In the genomic region with DNA sequence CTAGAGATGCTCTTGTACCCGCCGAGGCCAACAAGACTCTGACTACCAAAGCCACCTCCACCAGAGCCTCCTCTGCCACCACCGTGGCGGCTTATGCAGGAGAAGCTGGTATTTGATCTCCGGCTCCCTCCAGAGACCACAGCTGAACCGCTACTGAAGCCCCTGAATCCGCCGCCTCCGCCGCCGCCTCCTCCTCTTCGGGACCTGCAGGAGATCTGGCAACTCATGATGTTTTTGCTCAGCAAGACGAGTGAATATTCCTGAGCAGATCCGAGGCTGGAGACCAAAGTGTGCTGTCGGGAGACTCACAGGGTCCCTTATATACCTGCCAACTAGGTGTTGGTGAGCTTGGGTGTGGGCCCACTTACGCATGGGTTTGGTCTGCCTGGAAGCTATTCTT, we compare ENCODE assay signal across 32 mouse cellular contexts. TPM values are rescaled to one million over a fixed set of nuclear protein-coding genes. Genes with fewer than 3 reads are reported as not detected.
A peak's percentile ranks its signal among the peaks of the same experiment; 100 is the strongest.
DNase-seq lines count a peak whose midpoint lies in the region; ATAC-seq and TF ChIP-seq lines count a peak whose summit lies in the region.
"Had no signal": no experiment of that assay in that cellular context is flagged by ENCODE, and none has a peak within 500 bp of the region (broad histone marks: within the 10 kb centered on the region; RNA-seq: fewer than 3 reads in every experiment).

A gene (minus strand): TSS at position 295 of the 400 bp plus-strand sequence.

- no peak within 1 kb of the TSS for H3K4me2 ChIP-seq in forebrain, postnatal 0 days (ENCODE audit: low read depth)
- no peak within 1 kb of the TSS for H3K4me2 ChIP-seq in stomach, postnatal 0 days (replicated peaks; ENCODE audit: low read depth)
- H3K4me2 ChIP-seq: forebrain, embryonic 13.5 days; heart, embryonic 12.5 days; heart, embryonic 15.5 days; hindbrain, embryonic 13.5 days had no signal

- H3K9ac ChIP-seq in ES-Bruce4 (ENCODE audit: low read depth, poor library complexity, severe bottlenecking) = no peak within 1 kb of the TSS
- H3K9ac ChIP-seq in forebrain, postnatal 0 days = no peak within 1 kb of the TSS
- no peak within 1 kb of the TSS for H3K9ac ChIP-seq in stomach, postnatal 0 days (ENCODE audit: low read length)
- H3K9ac ChIP-seq: forebrain, embryonic 13.5 days; heart, embryonic 12.5 days; heart, embryonic 15.5 days; hindbrain, embryonic 13.5 days had no signal

- no peak for TF ChIP-seq POLR2A in ES-Bruce4 (IDR thresholded peaks at IDR 0.05; ENCODE audit: insufficient read depth, low read length)

- no peaks in the 10 kb centered on the region for H3K27me3 ChIP-seq in ES-Bruce4 (ENCODE audit: control insufficient read depth, insufficient read depth, low read length, poor library complexity, severe bottlenecking)
- H3K27me3 ChIP-seq in forebrain, postnatal 0 days (ENCODE audit: insufficient read depth, low read length) = no peaks in the 10 kb centered on the region
- no peaks in the 10 kb centered on the region for H3K27me3 ChIP-seq in stomach, postnatal 0 days (ENCODE audit: control insufficient read depth, insufficient read depth, low read length)
- H3K27me3 ChIP-seq: forebrain, embryonic 13.5 days; hindbrain, embryonic 13.5 days had no signal

- no peak for DNase-seq in layer of hippocampus, adult 2 months (ENCODE audit: low spot score in 2 of 2)
- no peak for DNase-seq in layer of hippocampus, adult 9-10 months (ENCODE audit: low spot score)
- DNase-seq in ZHBTc4 (ENCODE audit: low read depth, low spot score) = peak; percentile 48
- no peak for DNase-seq in forebrain, postnatal 0 days
- no peak for DNase-seq in stomach, postnatal 0 days (ENCODE audit: low spot score)
- DNase-seq in right cerebral cortex, postnatal 4 days = no peak
- DNase-seq: adrenal gland, adult 8-10 months; adrenal gland, postnatal 36 days; B cell, adult 2 months; cerebellum, adult 18-20 months; cerebellum, adult 9-10 months; cerebellum, postnatal 14 days; gastrocnemius, adult 2 months; gastrocnemius, postnatal 14 days; heart, adult 18-20 months; heart, postnatal 10 days; heart, postnatal 36 days had no signal

- TF ChIP-seq CTCF in layer of hippocampus, adult 2 months (conservative IDR thresholded peaks at IDR 0.05) = no peak
- no peak for TF ChIP-seq CTCF in ES-Bruce4 (IDR thresholded peaks at IDR 0.05; ENCODE audit: low read depth, low read length)
- no peak for TF ChIP-seq CTCF in forebrain, postnatal 0 days (IDR thresholded peaks at IDR 0.05; ENCODE audit: low read depth)
- TF ChIP-seq CTCF in stomach, postnatal 0 days (IDR thresholded peaks at IDR 0.05; ENCODE audit: low read depth) = no peak

- H3K4me1 ChIP-seq in ES-Bruce4 (ENCODE audit: control insufficient read depth, insufficient read depth, low read length) = no peaks in the 10 kb centered on the region
- H3K4me1 ChIP-seq in forebrain, postnatal 0 days (ENCODE audit: insufficient read depth) = no peaks in the 10 kb centered on the region
- H3K4me1 ChIP-seq in stomach, postnatal 0 days (replicated peaks; ENCODE audit: control insufficient read depth, insufficient read depth) = no peaks in the 10 kb centered on the region
- H3K4me1 ChIP-seq: forebrain, embryonic 13.5 days; heart, embryonic 12.5 days; heart, embryonic 15.5 days; hindbrain, embryonic 10.5 days; hindbrain, embryonic 13.5 days had no signal

- H3K27ac ChIP-seq in layer of hippocampus, adult 2 months = peak within 1 kb of the TSS; percentile 76
- no peak within 1 kb of the TSS for H3K27ac ChIP-seq in ES-Bruce4 (ENCODE audit: insufficient read depth, low read length)
- H3K27ac ChIP-seq in forebrain, postnatal 0 days (ENCODE audit: low read depth, low read length) = no peak within 1 kb of the TSS
- no peak within 1 kb of the TSS for H3K27ac ChIP-seq in stomach, postnatal 0 days (replicated peaks)
- H3K27ac ChIP-seq: forebrain, embryonic 10.5 days; forebrain, embryonic 13.5 days; gastrocnemius, adult 2 months; heart, embryonic 15.5 days; hindbrain, embryonic 10.5 days; hindbrain, embryonic 13.5 days had no signal

- H3K9me3 ChIP-seq in ES-Bruce4 (replicated peaks; ENCODE audit: control insufficient read depth, insufficient read depth, low read length, poor library complexity, severe bottlenecking) = no peaks in the 10 kb centered on the region
- no peaks in the 10 kb centered on the region for H3K9me3 ChIP-seq in forebrain, postnatal 0 days (ENCODE audit: low read length)
- no peaks in the 10 kb centered on the region for H3K9me3 ChIP-seq in stomach, postnatal 0 days (ENCODE audit: control insufficient read depth, low read length)
- H3K9me3 ChIP-seq: forebrain, embryonic 10.5 days; forebrain, embryonic 13.5 days; heart, embryonic 12.5 days; heart, embryonic 15.5 days; hindbrain, embryonic 10.5 days; hindbrain, embryonic 13.5 days had no signal

- no peak for ATAC-seq in forebrain, postnatal 0 days
- no peak for ATAC-seq in stomach, postnatal 0 days (ENCODE audit: low FRiP score, low TSS enrichment)
- ATAC-seq: activated CD4-positive, CD25-positive, alpha-beta regulatory T cell, adult 4 months; forebrain, embryonic 13.5 days; forebrain, embryonic 16.5 days; hindbrain, embryonic 16.5 days had no signal

- no peaks in the 10 kb centered on the region for H3K36me3 ChIP-seq in ES-Bruce4 (ENCODE audit: control insufficient read depth, insufficient read depth, low read length, poor library complexity, severe bottlenecking)
- no peaks in the 10 kb centered on the region for H3K36me3 ChIP-seq in forebrain, postnatal 0 days (ENCODE audit: insufficient read depth)
- H3K36me3 ChIP-seq in stomach, postnatal 0 days (ENCODE audit: control insufficient read depth, insufficient read depth, low read length) = no peaks in the 10 kb centered on the region
- H3K36me3 ChIP-seq: forebrain, embryonic 10.5 days; heart, embryonic 12.5 days; heart, embryonic 15.5 days; hindbrain, embryonic 10.5 days; hindbrain, embryonic 13.5 days had no signal

- H3K4me3 ChIP-seq in layer of hippocampus, adult 2 months = peak within 1 kb of the TSS; percentile 36
- H3K4me3 ChIP-seq in ES-Bruce4 (ENCODE audit: low read depth, low read length) = peak within 1 kb of the TSS; percentile 12
- no peak within 1 kb of the TSS for H3K4me3 ChIP-seq in forebrain, postnatal 0 days (ENCODE audit: low read depth, low read length)
- H3K4me3 ChIP-seq in stomach, postnatal 0 days (ENCODE audit: low read depth, low read length) = no peak within 1 kb of the TSS
- H3K4me3 ChIP-seq: forebrain, embryonic 10.5 days; forebrain, embryonic 13.5 days; gastrocnemius, adult 2 months; heart, embryonic 12.5 days; heart, embryonic 15.5 days; hindbrain, embryonic 10.5 days; hindbrain, embryonic 13.5 days had no signal

- no peak for TF ChIP-seq EP300 in ES-Bruce4 (IDR thresholded peaks at IDR 0.05; ENCODE audit: insufficient read depth, low read depth, low read length)
- TF ChIP-seq EP300 in stomach, postnatal 0 days (optimal IDR thresholded peaks at IDR 0.05) = no peak

- 89% methylated on average over 16 of the region's 16 CpGs for WGBS in forebrain, postnatal 0 days
- 71% methylated on average over 16 of the region's 16 CpGs for WGBS in stomach, postnatal 0 days

RNA-seq across cellular contexts. Expression of the gene that starts here (rescaled TPM):
- total RNA-seq in layer of hippocampus, adult 2 months (2021) = 1 to 10 TPM; 7.0 to 8.0 TPM
- polyA plus RNA-seq in ES-Bruce4 (2011; ENCODE audit: insufficient read depth, insufficient read length, low read depth, missing spikeins) = not detected in 2 replicates
- total RNA-seq in forebrain, postnatal 0 days (2014; rRNA removed) = 0.15 and 0.29 TPM in 2 replicates
- 0.05 and 0.11 TPM in 2 replicates for polyA plus RNA-seq in forebrain, postnatal 0 days (2015; fragmentation: Nextera tagmentation; extraction: Ambion mirVana)
- not detected in 2 replicates for polyA plus RNA-seq in stomach, postnatal 0 days (2015; fragmentation: Nextera tagmentation; extraction: Ambion mirVana)
- total RNA-seq: adrenal gland, adult 8-10 months; adrenal gland, postnatal 36 days; CH12.LX; gastrocnemius, adult 2 months; gastrocnemius, postnatal 14 days; heart, adult 18-20 months; heart, postnatal 10 days; heart, postnatal 36 days; MEL had no signal
- polyA plus RNA-seq: activated CD4-positive, CD25-positive, alpha-beta regulatory T cell, adult 4 months; embryonic facial prominence, embryonic 11.5 days; embryonic facial prominence, embryonic 14.5 days; forebrain, embryonic 10.5 days; forebrain, embryonic 13.5 days; gonadal fat pad, adult 2 months; heart, embryonic 12.5 days; heart, embryonic 15.5 days; hindbrain, embryonic 10.5 days; hindbrain, embryonic 13.5 days had no signal

Comparison
In these comparisons a context has a peak if more than half of its experiments do, and no peak if none do; other contexts are left out.
1. H3K4me3 ChIP-seq: peak in layer of hippocampus, adult 2 months (single experiment) and ES-Bruce4 (single experiment); none in forebrain, postnatal 0 days (single experiment) and stomach, postnatal 0 days (single experiment).